Mouse (Mus musculus) embryo, embryonic 10.5 days (tissue): ENCODE measurements at regions not wholly inside any gene's neighbourhood (a gene's known extent, or its start where the extent isn't known, plus 50 kb on each side); places are given as distances from the start of the nearest gene placed in this dataset.

Source experiments
- DNase-seq: peaks from one replicate; pipeline ENCODE4 v3.0.0-alpha.2; 2015; ENCODE audit warnings: low spot score

DNA sequence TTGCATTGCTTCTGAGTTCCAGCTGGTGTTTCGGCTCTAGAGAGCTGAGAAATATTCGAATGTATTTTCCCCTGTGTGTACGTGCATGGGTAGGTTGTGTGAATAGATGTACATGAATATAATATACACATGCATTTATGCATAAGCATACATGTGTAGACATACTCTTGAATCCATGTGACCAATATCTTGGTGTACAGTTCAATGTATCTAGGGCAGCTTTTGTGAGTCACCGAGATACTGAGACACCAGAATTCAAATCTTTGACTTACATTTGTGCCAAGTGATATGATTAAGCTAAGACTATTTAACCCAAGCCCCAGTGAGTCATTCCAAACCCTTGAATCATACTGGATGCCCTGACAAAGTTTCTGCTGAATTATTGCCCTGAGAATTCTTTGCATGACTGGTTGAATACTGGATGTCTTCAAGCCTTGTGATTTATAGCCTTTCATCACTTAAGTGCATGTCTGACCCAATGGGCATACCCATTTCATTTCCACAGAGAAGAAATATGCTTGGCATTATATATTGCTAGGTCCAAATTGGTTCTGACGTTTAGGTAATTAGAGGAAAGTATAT, 103.3 kb upstream of the Tsc22d2 start:
- DNase-seq = no peak

GRCm38 (mm10) chr3:58312623-58313022, 101.9 kb upstream of the Tsc22d2 start:
- no peak for DNase-seq

DNA sequence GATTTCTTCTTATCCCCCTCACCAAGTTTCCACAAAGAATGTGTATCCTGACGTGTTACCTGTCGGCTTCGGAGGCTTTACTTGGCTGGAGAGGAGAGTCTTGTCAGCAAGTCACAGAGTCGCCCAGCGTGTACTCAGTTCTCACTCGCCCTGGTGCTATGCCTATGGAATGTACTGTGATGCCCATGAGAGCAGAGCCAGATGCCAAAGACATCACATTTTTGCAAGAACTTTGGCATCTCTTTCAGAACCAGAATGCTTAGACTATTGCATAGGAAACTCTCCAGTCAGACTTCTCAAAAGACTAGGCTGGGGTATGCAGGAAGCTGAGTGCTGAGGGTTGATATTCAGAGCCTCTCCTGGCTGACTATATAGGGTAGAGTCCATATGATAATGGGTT, 99.3 kb upstream of the Tsc22d2 start:
- no peak for DNase-seq

DNA sequence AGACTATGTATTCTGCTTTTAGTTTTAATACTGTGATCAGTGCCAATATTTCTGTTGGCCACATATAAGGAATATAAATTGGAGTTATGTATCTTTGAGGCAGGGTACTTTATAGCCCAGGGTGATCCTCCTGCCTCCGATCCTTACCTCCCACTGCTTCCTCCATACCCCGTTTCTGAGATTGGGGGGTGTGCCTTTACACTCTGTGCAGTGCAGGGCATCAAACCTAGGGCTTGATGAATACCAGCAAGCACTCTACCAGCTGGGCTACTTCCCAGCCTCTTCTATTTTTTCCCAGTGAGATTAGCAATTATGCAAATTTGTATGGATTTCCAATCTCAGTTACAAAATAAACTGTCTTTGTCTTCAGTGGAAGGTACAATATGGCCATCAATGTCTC, 97.3 kb upstream of the Tsc22d2 start:
- DNase-seq = no peak

- DNase-seq = no peak
Observed at GRCm38 (mm10) chr3:58318756-58319155, 95.8 kb upstream of the Tsc22d2 start.

GRCm38 (mm10) chr3:58319463-58319862, 95.1 kb upstream of the Tsc22d2 start:
- no peak for DNase-seq

GRCm38 (mm10) chr3:58320812-58321211, 93.7 kb upstream of the Tsc22d2 start:
- DNase-seq = no peak

DNA sequence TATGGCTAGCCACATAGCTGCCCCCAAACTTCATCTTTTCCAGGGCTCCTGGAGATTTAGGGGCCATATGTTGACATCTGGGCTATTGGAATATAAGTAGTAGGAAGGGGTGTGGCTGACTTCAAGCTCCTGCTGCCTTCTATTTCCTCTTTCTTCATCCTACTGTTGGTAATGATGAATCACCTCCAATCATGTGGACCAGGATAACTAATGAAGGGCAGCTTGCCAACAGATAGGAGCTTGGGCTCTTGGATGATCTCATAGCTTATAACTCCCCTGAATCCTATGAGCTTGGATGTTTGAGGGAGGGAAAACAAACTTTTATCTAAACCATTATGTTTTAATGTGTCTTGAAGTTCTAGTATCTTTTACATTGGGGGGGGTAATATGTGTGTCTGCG, 92.2 kb upstream of the Tsc22d2 start:
- no peak for DNase-seq

GRCm38 (mm10) chr3:58327721-58328120, 86.8 kb upstream of the Tsc22d2 start:
- DNase-seq = no peak

- DNase-seq = no peak
Observed at GRCm38 (mm10) chr3:58330186-58330585, 84.3 kb upstream of the Tsc22d2 start.

GRCm38 (mm10) chr3:58333997-58334396, 80.5 kb upstream of the Tsc22d2 start:
- no peak for DNase-seq

DNA sequence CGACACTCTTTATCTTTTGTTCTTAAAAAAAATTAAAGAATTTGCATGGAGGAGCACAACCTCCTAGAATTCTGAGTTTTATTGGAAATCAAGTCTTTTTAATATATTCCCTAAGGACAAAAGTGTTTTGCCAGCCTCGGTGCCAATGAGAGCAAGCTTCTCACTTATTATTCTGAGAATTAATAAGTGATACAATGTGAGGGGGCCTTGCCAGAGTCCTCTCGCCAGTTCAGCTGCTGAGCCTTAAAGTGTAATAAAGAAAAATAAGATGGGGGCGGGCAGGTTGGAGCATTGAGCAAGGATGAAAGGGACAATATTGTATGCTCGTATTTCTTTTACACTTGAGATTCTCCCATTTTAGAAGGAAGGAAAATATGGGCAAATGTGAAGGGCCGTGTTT, 79.2 kb upstream of the Tsc22d2 start:
- no peak for DNase-seq

DNA sequence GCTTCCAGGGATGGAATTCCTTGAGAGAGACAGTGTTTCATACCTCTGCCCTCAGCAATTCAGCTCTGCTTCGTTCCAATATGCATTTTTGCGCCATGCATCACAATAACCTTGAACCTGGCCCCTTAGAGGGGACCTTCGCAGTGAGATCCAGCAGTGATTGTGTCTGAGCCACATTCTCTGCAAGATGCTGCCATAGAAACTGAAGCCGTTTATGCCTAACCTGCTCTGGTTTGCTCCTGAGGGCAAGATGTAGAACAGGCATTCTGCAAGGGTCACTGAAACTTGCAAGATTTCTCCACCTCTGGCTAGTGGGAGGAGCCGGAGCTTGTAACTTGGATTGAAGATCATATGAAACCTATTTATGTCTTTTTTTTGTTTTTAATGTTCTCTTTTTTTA, 78.4 kb upstream of the Tsc22d2 start:
- DNase-seq = no peak

GRCm38 (mm10) chr3:58336590-58336989, 77.9 kb upstream of the Tsc22d2 start:
- no peak for DNase-seq

GRCm38 (mm10) chr3:58338976-58339375, 75.5 kb upstream of the Tsc22d2 start:
- DNase-seq = no peak

DNA sequence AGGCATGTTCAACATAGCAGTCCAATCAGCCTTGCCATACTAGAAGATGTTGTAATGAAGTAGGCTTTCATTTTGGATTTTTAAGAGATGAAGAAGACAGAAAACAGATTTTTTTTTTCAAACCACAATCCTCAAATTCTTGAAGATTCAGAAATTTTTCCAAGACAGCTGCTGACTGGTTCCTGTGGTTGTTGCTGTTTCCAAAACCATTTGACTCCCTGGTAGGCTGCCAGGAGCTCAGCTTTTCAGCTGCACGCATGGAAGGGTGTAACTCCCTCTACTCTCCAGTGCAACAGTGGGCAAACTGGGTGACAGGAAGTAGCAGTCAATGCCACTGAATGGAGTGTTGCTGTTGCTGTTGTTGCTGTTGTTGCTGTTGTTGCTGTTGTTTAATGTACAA, 72.4 kb upstream of the Tsc22d2 start:
- no peak for DNase-seq

- no peak for DNase-seq
Observed at GRCm38 (mm10) chr3:58362563-58362962, 52.0 kb upstream of the Tsc22d2 start.

DNA sequence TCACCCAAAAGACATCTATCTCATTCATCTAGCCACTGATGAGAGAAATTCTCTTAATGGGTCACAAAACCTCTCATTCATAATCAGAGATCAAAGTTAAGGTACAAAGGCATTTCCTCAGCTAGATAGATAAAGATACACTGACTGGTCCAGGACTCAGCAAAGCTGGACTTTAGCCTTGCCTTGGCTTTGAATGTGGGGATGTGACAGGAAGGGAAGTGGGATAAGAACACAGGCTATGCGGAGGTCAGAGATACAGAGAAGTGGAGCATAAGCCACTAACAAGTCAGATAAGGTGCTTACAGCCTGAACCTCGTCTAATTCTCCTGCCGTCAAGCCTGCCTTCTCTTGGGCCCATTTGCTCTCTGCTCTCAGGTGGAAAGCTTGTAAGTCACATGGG, 50.0 kb upstream of the Tsc22d2 start:
- no peak for DNase-seq
